Mouse (Mus musculus) activated CD4-positive, CD25-positive, alpha-beta regulatory T cell, adult 4 months (primary cell): ENCODE data around the gene Bricd5. TPM values are rescaled to one million over a fixed set of nuclear protein-coding genes. Genes with fewer than 3 reads are reported as not detected.

ENCODE experiments used
- ATAC-seq: one replicate; pipeline ENCODE4 v1.8.0; 2017
- polyA plus RNA-seq, 2 experiments: library from polyadenylated mRNA; unstranded; fragments of 100-300 nt; shearing (Covaris generic); gene quantifications; one replicate each; pipeline ENCODE4 v1.2.1; 2017

The Bricd5 gene
- polyA plus RNA-seq, 2 experiments from 2014 or later = not detected

DNA sequence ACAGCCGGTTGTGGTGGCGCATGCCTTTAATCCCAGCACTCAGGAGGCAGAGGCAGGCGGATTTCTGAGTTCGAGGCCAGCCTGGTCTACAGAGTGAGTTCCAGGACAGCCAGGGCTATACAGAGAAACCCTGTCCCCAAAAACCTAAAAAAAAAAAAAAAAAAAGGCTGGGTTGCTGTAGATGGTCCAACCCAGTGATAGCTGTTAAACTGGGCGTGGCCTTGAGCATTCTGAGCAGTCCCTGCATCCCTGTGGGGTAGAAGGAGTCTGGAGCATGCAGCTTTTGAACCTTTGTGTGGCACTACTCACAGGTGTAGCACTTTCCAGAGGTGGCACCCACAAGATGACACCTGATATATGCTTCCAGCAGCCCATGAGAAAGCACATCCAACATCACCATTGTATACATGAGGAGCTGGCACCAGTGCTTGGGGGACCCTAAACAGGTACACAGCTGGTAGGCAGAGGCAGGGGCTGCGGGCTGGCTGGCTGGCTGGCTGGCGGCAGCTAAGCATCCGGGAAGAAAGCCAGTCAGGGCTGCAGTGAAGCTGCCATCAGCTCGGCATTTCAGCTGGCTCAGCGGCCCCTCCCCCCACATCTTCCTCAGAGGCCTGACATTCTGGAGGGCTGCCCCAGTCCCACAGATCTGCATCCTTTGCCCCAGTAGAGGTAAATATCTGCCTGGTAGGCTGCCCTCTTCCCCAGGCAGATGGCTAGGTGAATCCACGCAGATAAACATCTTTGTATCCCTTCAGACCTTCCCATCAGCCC, 11.6 kb downstream of the Bricd5 start:
- ATAC-seq = no peak

DNA sequence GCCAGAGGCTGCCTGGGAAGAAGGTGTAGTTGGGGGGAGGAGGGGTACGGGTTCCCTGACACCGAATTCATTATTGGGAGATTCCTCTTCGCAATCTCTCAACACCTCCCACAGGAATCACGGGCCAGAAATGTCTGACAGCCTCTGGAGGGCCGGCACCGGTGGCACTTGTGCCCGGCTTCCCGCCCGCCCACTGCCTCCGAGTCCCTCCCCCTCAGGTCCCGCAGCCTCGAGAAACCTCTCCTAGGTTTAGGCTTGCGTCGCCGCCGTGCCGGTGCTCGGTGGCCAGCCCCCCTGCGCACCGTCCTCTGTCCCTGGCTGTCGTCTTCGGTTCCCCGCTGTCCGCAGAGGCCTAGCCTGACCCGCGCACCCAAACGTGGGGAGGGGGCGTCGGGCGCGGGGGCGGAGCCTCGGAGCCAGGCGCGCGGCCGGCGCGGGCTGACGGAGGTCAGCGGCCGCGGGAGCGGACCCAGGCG, 14.5 kb downstream of the Bricd5 start, which contains the start of gene Caskin1:
TSS of gene Caskin1 (plus strand) at position 416 of the 476 bp plus-strand sequence.
- ATAC-seq = no peak

DNA sequence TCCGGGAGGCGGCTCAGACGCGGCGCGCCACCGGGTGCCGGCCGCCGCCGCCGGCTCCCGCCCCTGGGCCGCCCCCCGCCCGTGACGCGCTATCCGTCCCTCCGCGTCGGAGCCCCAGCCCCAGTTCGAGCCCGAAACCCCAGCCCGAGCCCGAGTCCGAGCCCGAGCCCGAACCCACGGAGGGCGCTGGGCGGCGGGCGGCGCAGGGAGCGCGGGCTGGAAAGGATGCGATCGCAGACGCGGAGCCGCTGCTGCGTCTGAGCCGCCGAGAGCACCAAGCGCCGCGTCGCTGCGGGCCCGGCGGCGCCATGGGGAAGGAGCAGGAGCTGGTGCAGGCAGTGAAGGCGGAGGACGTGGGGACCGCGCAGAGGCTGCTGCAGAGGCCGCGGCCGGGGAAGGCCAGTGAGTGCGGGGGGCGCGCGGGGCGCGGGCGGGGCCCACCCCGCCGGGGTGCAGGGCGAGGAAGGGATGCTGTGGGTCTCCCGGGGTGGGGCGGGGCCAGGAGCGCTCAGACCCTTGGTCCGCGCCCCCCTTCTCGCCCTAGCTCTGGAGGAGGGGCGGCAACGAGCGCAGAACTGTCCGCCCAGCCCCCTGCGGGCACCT, 15.1 kb downstream of the Bricd5 start:
- ATAC-seq = no peak

DNA sequence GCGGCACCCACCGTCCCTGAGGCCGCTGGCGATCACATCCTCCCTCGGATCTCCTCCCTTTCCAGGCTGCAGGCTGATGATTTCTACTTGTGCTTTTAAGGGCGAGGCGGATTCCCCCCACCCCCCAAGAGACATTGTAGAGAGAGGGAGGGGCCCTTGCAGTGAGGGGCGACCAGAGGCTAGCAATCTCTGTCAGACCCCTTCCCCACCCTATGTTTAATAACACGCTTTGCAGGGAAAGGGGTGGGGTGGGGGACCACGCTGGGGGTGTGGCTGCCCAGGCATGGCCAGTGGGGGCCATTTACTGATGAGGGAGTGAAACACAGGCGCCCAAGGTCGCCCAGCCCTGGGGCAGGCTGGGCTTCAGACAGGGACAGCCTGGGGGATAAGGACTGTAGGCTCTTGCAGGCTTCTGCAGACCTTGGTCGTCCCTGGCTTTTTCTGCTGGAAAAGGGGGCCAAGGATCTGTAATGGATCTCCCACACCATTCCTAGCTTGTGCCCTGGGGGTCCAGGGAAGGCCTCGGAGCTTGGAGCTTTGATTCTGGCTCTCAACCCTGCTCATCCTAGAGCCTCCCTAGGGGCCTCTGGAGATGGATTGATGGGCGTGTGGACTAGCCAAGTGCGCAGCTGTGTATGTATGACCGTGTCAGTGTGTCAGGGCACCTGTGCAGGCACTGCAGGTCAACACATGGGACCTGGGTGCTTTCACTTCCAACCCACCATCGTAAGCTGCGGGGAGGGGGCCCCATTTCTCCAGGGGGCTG, 15.8 kb downstream of the Bricd5 start:
- no peak for ATAC-seq

DNA sequence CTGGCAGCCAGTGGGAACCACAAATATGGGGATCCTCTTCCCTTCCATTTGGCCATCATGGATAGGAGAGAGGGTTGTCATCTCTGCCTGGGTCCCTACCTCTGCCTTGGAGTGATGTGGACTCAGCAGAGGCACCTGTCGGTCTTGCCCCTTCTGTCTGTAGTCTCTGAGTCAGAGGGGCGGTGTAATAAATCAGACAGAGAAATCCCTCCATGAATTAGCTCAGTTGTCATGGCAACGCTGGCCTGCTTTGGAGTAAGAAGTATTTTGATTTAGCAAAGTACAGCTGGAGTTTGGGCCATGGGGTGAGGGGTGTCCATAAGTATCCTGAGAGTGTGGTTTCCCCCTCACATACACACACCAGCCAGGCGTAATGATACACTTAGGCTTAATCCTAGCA, 16.7 kb downstream of the Bricd5 start:
- no peak for ATAC-seq

DNA sequence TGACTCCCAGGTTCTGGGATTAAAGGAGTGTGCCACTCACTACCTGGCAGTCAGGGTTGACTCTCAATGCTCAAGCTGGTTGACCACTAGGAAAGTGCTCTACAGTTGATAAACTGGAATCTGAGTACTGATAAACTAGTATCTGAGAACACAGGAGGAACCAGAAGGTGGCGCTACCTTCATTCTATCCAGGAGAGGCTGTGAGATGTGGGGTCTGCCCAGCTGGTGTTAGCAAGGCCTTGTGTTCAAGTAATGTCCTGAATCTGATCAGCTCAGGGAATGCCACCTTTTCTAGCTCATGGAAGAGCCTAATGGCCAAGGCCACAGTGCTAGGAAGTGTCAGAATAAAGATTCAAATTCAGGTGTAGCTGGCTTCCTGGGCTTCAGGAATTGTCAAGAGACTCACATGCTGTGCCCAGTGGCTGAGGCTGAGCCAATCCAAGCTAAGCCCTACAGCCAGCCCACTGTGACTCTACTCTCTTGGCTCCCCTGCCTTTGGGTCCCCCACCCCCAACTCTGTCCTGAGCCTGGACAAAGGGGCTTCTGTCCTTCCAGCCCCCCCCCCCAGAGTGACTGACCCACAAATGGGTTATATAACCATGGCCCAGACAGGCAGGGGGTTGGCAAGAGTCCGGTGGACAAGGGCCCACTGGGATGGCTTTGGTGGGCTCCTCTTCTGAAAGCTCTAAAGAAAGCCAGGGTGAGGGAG, 21.1 kb downstream of the Bricd5 start:
- no peak for ATAC-seq

DNA sequence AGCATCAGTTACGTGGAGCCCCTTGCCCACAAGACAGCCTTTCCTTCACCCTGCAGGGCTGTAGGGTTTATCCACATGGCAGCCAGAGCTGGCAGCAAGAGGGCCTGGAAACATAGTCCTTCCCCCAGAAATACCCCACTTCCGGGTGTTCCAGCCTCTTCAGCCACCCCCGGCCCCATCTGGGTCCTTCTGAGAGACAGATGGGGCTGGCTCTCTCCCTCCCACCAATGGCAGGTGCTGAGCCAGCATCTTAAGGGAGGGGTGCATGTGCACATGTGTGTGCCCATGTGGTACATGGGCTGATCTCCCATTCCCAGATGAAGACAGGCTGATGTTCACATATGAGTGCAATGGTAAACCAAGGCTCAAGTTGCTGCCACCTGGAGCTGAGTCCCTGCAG, 21.8 kb downstream of the Bricd5 start:
- ATAC-seq = no peak

DNA sequence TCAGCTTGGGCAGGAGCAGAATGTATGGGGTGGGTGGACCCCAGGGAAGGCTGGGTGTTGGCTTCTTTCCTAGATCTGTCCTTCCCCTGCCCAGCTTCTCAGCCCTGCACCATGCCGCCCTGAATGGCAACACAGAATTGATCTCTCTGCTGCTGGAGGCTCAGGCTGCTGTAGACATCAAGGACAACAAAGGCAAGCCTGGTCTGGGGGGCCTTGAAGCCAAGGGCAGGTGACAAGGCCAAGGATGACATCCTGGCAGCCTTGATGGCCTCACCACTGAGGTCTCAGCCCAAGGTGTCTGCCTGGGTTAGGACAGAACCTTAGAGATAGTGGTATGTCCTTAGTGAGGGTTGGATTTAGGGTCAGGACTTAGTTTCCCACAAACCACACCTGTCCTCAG, 22.3 kb downstream of the Bricd5 start:
- no peak for ATAC-seq

DNA sequence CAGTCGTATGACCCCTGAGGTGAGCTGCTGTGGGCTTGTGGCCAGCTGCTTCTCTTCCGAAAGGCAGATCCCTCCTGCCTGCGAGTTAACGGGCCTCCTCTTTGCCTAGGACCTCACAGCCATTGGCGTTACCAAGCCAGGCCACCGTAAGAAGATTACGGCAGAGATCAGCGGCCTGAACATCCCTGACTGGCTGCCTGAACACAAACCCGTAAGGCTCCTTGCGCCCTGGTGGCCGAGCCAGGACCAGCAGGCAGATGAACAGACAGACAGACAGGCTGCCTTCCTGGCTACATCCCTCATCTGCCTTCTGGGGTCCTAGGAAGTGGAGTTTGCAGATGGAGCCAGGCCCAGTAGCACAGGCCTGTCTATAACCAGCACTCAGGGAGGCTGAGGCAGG, 28.5 kb downstream of the Bricd5 start:
- no peak for ATAC-seq

DNA sequence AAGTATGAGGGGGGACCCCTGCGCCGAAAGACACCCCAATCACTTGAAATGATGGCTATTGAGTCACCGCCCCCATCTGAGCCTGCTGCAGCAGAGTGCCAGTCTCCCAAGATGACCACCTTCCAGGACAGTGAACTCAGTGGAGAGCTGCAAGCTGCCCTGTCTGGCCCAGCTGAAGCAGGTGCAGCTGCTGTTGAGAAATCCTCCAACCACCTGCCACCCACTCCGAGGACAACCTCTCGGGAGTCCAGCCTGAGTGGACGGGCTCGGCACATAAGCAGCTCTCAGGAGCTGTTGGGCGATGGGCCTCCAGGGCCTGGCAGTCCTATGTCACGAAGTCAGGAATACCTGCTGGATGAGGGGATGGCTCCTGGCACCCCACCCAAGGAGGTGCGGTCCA, 30.4 kb downstream of the Bricd5 start:
- no peak for ATAC-seq

DNA sequence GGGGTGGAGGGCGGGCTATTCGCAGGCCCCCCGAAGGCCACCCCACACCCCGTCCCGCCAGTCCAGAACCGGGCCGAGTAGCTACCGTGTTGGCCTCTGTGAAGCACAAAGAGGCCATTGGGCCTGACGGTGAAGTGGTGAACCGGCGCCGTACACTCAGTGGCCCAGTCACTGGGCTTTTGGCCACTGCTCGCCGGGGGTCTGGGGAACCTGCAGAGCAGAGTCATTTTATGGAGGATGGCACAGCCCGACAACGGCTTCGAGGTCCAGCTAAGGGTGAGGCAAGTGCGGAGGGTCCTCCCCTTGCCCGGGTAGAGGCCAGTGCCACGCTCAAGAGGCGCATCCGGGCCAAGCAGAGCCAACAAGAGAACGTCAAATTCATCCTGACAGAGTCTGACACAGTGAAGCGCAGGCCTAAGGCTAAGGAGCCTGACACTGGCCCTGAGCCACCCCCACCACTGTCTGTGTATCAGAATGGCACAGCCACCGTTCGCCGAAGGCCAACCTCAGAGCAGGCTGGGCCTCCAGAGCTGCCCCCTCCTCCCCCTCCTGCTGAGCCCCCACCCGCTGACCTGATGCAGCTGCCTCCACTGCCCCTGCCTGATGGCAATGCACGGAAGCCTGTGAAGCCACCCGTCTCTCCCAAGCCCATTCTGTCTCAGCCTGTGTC, 31.7 kb downstream of the Bricd5 start:
- ATAC-seq = no peak

DNA sequence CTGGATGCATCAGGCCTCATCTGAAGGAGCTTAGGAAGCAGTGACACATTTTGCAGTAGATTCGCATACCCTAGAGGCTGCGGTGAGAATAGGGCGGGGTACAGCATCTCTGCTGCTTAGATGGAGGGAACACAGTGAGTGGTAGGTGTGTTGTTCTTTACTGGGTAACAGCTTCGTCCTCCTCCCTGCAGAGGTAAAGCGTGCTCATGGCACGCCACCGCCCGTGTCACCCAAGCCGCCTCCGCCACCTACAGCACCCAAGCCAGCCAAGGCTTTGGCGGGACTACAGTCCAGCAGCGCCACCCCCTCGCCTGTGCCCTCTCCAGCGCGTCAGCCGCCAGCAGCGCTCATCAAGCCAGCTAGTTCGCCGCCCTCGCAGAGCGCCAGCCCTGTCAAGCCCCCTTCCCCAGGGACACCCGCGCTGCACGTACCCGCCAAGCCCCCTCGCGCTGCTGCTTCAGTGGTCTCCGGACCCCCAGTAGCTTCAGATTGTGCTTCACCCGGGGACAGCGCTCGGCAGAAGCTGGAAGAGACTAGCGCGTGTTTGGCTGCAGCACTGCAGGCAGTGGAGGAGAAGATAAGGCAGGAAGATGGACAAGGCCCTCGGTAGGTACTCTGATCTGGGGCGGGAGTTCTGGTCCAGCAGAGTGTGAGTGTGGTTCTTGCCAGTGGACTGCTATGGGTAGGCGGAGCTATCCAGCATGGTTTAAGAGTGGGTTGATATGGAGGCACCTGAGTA, 32.8 kb downstream of the Bricd5 start:
- no peak for ATAC-seq

DNA sequence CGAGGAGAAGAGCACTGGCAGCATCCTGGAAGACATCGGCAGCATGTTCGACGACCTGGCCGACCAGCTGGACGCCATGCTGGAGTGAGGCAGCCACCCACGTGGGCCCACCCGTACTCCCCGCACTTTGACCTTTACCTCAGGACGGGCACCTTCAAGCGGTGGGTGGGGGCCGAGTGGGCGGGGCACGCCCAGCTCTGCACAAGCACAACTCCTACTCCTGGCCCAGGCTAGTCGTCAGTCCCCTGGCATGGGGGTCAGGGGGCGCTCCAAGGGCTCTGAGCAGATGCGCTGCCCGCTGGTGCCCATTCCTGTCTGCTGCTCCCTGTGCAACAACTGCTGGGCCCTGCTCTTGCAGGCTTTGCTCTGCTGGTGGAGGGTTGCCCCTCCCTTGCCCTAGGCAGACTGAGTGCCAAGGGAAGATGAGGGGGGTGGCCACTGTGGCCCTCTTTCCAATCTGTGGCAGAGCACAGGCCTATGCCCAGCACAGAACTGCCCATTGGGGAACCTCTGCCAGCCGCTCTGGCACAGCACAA, 33.5 kb downstream of the Bricd5 start:
- ATAC-seq = no peak

DNA sequence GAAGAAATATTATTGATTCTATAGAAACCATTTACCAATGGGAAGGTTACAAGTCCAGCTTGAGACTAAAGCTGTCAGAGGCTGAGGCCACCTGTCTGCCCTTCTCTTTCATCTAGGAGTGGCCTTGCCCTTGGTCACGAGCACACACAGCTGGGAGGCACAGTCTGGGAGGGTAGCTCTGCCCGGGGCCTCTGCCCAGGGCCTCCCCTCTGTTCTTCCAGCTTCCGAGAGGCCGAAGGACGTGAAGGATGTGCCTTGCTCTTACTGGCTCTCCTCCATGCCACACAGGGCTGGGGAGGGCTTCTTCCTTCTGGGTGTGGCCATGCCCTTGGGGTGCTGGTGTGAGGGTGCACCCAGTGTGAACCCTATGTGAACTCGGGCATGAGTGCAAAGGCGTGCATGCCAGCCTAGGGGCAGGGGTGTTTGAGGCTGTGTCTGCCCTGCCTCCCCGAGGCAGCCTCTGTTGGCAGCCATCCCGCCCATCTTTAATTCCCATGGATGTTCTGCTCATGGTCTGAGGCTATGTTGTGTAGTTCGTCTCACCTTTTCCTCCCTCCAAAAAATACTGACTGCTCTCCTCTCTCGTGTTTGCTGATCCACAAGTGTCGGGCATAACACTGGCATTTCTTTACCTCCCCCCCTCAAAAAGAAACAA, 34.2 kb downstream of the Bricd5 start:
- no peak for ATAC-seq

DNA sequence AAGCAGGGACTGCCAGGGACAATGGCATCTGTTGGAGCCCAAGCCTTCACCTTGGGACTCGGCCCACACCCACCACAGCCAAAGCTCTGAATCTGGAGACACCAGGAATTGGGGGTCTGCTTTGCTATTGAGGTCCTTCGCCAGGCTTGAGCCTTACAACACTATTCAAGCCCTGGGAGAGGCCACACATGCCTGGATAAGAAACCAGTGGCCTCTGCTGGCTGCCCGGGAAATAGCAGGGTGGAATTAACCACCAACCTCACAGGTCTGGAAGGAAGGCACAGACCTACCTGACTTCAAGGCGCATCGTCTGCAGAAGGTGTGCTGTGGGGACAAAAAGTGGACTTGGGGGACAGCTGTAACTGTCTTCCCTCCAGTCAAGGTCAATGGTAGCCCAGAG, 39.9 kb downstream of the Bricd5 start:
- no peak for ATAC-seq

DNA sequence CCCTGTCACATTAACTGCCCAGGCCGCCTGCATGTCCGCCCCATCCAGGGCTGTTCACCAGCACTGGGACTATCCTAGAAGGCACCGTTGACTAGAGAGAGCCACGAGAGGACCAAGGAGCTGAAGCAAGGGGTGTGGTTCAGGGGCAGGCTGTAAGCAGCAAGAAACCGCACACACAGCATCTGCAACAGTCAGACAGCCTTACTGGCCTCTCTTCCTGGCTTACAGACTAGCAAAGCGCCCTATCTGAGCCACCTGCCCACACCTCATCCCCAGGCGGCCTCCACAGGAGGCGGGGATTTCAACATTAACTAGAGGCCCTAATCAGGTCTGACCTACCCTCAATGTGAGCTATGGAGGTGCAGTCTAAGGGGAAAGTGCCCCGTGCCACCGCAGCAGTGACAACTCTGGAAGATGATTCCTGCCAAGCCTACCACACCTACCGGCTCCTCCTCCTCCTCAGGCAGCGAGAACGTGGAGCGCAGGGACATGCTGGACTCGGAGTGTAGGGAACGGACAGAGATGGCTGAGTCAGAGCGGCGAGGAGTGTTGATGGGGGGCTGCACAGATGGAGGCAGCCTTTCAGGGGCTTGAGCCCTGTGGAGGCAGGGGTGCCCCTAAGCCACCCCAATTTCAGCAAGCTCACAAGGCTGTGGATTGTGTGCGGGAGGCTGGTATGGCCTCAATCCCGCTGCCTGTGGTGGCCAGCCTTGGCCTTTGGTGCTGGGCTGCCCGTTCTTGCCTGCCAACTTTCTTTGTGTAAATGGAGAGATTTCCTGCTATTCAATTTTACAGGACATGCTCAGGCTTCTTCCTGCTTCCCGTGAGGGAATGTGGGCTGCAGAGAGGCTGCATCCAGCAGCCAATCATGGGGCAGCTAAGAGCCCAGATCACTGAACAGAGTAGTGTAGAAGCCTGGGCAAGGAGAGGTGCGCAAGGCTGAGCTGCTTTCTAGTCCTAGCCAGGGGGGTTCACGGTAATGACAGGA, 40.9 kb downstream of the Bricd5 start:
- ATAC-seq = no peak

DNA sequence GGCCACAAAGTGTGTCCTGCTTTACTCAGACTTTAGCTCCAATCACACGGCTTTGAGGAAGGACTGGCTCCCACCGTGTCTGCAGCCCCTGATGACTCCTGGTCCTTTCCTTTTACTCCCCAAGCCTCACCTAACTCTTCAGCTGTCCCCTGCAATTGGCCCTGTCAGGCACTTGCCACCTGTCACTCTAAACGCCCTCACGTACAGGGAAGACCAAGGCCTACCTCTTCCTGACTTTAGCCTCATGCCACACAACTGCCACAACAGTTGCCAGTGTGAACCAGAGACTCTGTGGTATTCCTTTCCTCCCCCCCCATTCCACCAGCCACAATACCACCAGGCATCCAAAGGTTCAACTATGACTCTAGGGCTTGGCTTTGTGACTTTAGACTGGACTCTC, 46.8 kb downstream of the Bricd5 start:
- no peak for ATAC-seq

DNA sequence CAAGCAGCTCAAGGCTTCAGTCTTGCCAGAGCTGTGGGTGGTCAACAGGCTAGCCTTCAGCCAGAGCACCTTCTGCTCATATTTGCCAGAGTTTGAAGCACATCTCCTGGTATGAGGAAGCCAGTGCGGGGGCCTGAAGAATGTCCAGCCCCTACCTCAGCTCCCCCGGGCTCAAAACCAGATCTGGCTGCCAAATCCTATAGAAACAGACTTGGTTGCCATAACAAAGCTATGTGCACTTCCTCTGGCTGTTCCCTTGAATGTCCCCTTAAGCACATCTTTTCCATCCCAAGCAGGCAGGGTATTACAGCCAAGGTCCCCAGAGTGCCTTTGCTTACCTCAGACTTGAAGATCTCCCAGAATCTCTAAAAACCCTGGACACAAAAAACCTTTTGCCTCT, 51.0 kb downstream of the Bricd5 start:
- no peak for ATAC-seq
